Mouse (Mus musculus) liver, adult (tissue): ENCODE results near the gene Yipf2.

Source experiments
- GATA4 ChIP-seq: IDR thresholded peaks from 2 replicates; pipeline ENCODE4 v1.6.1; 2014; ENCODE audit warnings: mild to moderate bottlenecking, low read length; ENCODE audit not compliant: insufficient replicate concordance

The Yipf2 gene

GRCm38 (mm10) chr9:21609861-21610260, 17.2 kb upstream of the Yipf2 start:
- TF ChIP-seq GATA4 = no peak

- no peak for TF ChIP-seq GATA4
These were observed 14.0 kb upstream of the Yipf2 start for GRCm38 (mm10) chr9:21606648-21607047.

DNA sequence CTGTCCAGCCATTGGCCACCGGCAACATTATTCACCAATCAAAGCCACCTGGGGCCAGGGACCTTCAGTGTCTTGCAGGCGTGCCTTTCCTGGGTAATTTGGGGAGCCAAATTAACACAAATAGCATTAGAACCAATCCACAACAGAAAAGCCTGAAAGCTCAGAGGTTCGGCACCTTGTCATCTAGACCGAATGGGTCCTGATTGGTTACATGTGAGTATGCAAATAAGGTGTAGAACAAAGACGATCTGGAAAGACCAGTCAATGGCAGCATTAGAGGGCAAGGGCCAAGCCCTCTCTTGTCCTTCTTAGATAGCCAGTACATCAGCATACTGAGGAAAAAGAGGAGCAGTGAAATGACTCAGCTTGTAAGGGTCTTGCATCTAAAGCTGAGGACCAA, 13.2 kb upstream of the Yipf2 start:
- no peak for TF ChIP-seq GATA4

DNA sequence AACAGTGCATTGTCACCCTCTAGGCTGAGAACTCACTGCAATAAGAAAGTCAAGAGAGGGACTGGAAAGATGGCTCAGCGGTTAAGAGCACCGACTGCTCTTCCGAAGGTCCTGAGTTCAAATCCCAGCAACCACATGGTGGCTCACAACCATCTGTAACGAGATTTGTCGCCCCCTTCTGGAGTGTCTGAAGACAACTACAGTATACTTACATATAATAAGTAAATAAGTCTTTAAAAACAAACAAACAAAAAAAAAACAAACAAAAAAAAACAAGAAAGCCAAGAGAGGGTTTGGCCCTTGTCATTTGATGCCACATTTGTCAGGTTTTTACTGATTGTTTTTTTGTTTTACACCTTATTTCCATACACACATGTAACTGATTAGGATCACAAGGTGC, 11.5 kb upstream of the Yipf2 start:
- TF ChIP-seq GATA4 = no peak

DNA sequence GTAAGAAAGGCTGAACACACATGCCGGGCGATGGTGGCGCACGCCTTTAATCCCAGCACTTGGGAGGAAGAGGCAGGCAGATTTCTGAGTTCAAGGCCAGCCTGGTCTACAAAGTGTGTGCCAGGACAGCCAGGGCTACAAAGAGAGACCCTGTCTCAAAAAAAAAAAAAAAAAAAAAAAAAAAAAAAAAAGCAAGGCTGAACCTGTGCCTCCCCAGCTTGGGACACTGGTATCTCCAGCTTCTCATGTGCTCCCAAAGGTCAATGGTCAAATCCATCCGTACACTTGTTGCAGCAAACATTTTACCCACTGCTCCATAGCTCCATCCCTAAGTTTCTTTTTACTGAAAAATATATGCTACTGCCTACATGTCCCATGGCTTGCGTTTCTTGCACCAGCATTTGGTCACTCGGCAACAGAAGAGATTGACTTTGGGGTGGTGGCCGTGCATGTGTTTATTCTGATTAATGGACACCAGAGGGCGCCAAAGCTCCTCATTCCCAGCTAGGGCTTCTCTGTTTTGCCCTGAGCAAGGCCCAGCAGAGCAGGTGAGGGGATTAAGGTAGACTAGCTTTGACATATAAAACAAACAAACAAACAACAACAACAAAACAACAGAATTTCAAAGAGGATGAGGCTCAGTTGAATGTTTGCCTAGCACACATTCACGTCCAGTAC, 9.2 kb upstream of the Yipf2 start:
- TF ChIP-seq GATA4 = no peak

GRCm38 (mm10) chr9:21601073-21601472, 8.4 kb upstream of the Yipf2 start:
- no peak for TF ChIP-seq GATA4

GRCm38 (mm10) chr9:21600186-21600585, 7.6 kb upstream of the Yipf2 start:
- no peak for TF ChIP-seq GATA4

- no peak for TF ChIP-seq GATA4
These were observed 5.6 kb upstream of the Yipf2 start for GRCm38 (mm10) chr9:21598198-21598597.

DNA sequence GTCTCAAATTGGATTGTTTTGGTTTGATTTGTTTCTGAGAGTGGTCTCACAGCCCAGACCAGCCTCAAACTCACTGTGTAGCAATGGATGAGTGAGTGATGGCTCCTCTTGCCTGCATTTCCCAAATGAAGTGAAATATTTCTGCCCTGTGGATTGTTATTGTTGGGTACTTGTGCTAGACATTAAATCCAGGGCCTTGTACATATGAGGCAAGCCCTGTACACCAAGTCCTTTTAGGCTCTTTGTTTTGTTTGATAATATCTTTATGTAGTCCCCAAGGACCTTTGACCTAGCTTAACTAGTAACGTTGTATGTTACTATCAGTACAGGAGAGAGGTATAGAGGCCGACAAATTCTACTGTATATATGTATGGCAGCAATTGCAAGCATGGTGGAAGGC, 2.2 kb upstream of the Yipf2 start:
- TF ChIP-seq GATA4 = no peak

- TF ChIP-seq GATA4 = no peak
These were observed 594 bp upstream of the Yipf2 start for GRCm38 (mm10) chr9:21593122-21593721.

- TF ChIP-seq GATA4 = no peak
These were observed 561 bp downstream of the Yipf2 start for GRCm38 (mm10) chr9:21591831-21592702.

DNA sequence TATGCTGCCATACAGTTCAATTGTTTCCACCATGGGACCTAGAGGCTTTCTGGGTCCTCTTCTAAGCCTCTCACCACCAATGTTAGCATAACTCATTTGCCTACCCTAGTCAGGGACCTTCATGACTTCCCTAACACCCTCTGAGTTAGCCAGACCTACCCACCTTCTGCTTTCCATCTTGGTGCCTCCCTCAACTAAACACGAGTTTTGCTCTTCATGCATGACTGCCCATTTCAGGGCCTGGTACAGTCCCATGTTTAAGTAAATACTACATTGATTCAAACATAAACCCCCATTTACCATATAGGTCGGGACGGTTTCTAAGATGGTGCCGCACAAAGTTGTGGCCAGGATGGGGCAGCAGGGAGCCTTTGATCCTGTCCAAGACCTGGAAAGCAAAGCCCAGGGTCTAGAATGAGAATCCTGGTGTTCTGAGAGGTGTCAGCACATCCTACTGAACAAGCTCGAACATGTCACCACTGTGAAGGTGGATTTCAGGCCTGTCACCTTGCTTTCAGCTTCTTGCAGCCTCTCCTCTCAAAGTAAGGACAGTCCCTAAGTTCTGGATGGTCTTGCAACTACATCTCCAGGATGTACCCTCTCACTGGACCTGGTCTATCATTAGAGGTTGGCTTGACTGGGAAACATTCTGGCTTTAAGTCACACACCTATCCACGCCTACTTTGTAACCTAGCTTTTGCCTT, 1.3 kb downstream of the Yipf2 start:
- no peak for TF ChIP-seq GATA4

DNA sequence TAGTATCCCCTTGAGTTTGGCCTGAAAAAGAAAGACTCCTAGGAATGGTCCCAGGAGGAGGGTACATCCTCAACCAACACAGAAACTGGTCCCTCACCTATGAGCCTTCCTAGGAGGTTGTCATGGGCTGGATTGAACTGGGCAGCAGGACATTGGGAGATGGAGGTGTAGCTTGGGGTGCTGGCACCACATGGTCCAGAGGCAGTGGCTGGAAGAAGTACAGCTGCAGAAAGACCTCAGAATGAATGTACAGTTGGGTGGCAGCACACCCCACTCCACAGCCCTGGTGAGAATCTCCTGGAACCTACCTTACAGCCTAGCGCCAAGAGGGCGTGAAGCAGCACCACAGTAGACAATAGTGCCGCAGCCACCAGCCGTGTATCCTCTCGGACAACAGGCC, 3.1 kb downstream of the Yipf2 start:
- no peak for TF ChIP-seq GATA4

DNA sequence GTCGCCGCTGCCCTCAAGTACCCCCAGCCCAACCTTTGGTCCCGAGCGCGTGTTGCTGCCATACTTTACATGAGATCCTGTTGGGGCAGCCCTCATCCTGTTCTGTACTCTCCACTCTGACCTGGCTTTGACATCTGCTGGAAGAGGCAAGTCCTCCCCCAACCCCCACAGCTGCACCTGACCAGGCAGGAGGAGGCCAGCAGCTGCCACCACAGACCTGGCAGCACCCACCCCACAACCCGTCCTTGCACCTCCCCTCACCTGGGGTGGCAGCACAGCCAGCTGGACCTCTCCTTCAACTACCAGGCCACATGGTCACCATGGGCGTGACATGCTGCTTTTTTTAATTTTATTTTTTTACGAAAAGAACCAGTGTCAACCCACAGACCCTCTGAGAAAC, 4.3 kb downstream of the Yipf2 start:
- TF ChIP-seq GATA4 = no peak

GRCm38 (mm10) chr9:21587678-21588349, 4.8 kb downstream of the Yipf2 start:
- no peak for TF ChIP-seq GATA4

DNA sequence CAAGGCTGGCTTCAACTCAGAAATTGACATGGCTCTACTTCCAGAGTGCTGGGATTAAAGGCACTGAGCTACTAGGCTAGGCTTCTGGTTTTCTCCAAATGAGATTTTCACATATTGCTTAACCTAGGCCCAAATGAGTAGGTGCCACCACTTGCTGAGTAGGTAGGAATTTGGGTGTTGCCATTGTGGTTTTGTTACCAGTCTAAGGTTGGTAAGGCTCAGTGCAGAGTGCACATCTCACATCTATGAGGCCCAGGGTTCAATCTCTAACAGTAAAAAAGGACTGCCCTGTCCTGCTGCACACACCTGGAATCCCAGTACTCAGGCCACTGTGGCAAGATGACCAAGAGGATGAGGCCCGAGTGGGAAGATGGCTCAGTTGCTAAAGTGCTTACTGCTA, 7.2 kb downstream of the Yipf2 start:
- no peak for TF ChIP-seq GATA4

DNA sequence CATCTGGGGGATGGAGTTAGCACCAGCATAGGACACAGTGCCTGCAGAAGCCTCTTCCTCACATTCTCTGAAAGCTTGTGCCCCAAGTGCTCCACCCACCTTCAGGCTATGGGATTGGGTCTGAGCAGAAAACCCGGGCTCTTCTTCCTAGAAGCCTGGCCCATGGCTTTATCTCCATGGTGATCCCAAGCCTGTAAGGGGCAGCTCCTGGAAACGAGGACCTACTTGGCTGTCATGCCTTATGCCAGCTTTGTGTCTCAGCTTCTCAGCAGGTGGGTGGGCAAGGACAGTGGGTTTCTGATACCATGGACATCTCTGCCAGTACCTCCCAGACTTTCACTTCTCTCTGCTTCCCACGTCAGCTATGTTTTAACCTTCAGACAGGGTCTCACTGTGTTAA, 14.4 kb downstream of the Yipf2 start:
- no peak for TF ChIP-seq GATA4
